Mouse (Mus musculus) cerebellum, adult 9-10 months (tissue): ENCODE measurements around the gene Xpnpep1.
A peak's percentile ranks its signal among the peaks of the same experiment; 100 is the strongest.

Experiments used
- DNase-seq: peaks from one replicate; pipeline ENCODE4 v3.0.0; 2022

Xpnpep1 gene

DNA sequence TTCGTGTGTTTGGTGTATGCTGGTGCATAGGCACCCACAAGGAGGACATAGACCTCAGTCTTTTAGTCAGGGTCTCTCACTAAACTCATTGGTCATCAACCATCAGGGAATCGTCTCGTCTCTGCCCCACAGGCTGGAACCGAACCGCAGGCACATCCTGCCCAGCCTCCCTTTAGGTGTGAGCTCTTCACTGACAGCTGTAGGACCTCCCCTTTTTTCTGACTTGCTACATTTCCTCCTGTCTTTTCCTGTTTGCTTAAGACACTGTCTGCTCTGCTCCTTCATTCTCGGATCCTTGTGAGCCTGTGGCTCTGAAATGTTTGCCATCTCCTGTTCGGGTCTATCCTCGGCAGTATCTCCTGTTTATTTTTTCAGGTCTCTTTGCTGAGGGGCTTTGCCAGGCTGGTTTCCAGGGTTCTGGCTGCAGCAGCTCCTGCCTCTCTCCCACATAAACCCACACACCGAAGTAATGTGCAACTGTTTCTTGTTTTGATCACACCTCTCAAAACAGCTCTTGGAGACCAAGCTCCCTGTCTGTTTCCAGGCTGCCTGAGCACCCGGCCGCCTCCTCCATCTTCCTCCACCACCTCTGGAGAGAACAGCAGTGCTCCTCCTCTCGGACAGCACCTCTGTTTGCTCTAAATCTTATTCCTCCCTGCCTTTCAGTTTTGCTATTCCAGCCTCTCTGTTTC, 60.8 kb downstream of the Xpnpep1 start:
- DNase-seq, result no peak

DNA sequence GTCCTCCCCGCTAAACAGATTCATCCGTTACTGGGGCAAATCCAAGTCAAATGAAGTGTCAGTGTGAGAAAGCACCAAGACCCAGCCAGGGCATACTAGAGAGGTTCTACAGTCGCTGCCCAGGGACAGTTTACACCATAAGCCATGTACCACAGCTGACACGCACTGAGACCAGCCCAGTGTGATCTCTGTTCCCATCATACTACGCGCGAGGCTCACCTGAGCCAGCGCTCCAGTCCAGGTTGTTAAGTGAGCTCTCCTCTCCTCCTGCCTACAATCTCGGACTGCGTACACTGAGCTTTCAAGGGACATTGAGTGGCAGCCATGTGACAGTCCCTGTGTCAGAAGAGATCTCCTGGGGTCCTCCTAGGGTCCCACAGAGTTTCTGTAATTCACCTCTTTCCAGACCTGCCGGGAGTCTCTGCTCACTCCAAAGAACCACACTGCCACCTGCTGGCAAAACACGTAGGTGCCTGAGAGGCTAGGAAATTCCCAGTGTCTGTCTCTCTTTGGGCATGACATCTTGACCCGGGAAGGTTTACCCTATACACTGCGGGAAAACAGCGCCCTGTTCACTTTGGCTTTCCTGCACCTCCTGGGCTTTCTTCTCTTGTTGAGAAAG, 64.3 kb downstream of the Xpnpep1 start:
- DNase-seq, result peak; percentile 58

DNA sequence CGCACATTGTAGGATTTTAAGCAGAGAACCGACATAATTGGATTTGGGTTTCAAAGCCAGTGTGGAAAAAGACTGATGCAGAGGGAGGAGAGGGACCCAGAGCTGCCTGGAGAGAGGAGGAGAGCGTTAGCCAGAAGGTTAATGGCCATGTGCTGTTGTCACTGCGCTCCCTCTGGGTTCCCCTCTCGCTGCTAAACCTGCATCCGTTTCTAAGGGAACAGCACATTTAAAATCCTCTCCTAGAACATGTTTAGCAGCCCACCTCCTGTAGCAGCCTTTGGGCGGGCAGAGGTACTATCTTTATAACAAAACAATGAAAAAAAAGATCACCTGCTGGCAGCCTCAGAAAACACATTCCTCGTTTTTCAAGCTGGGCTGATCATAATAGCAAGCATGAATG, 73.7 kb downstream of the Xpnpep1 start:
- no peak for DNase-seq

DNA sequence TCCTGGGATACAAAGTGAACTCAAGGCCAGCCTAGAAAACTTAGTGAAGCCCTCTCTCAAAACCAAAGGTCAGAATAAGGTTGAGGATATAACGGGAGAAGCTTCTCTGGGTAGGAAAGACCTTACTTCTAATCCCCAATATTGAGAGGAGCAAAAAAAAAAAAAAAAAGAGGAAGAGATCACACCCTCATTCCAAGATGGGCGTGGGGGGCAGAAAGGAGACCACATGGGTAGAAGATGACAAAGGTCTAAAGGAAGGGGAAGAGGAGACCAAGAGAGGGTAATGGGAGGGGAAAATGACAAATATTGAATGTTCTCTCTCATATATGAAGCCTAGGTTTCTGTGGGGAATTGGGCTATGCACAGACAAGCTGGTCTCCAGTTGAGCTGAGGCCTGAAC, 77.3 kb downstream of the Xpnpep1 start:
- no peak for DNase-seq

GRCm38 (mm10) chr19:52922678-52923495, 117.1 kb downstream of the Xpnpep1 start:
- DNase-seq, result peak; percentile 21

DNA sequence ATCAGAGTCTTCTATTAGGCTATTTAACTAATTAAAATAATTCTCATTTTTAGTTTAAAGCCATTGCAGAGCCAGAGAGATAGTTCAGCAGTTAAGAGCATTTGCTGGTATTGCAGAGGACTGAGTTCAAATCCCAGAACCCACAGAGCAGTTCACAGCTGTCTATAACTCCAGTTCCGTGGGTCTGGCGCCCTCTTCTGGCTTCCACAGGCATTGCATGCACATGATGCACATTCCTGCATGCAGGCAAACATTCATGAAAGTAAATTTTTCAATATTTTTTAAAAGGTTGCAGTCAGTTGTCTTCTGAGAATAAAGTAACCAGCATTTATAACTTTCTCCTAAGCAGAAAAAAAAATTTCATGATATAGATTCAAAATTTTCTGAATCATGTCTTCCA, 135.8 kb downstream of the Xpnpep1 start:
- no peak for DNase-seq

GRCm38 (mm10) chr19:52891807-52892442, 148.1 kb downstream of the Xpnpep1 start:
- DNase-seq, result no peak
